Mouse (Mus musculus) MEL (cell line): ENCODE measurements around the gene Pom121.

Source experiments
- POLR2A ChIP-seq, 2 experiments: IDR thresholded peaks; 2 replicates each; pipeline ENCODE4 v1.6.1; 2011 to 2012; ENCODE audit warnings: low read length in 2 of 2, mild to moderate bottlenecking in 2 of 2, control low read depth in 1 of 2, improper control_type of control experiment in 1 of 2, low read depth in 1 of 2, moderate library complexity in 1 of 2; ENCODE audit not compliant: control insufficient read depth in 1 of 2, insufficient read depth in 1 of 2, poor library complexity in 1 of 2
- USF1 ChIP-seq: IDR thresholded peaks from 2 replicates; pipeline ENCODE4 v1.6.1; 2014; ENCODE audit warnings: low read depth, mild to moderate bottlenecking, inconsistent platforms, low read length, improper control_type of control experiment, moderate library complexity

GRCm38 (mm10) chr5:135353564-135353963, 40.8 kb downstream of the Pom121 start:
- TF ChIP-seq USF1, result no peak
- no peak for TF ChIP-seq POLR2A (IDR thresholded peaks at IDR 0.05; ENCODE audit: control insufficient read depth in 1 of 2, insufficient read depth in 1 of 2, low read depth in 1 of 2, low read length in 2 of 2, poor library complexity in 1 of 2)
